Mouse (Mus musculus) heart, adult 2 months (tissue): ENCODE measurements at regions not wholly inside any gene's neighbourhood (a gene's known extent, or its start where the extent isn't known, plus 50 kb on each side); places are given as distances from the start of the nearest gene placed in this dataset.

Experiments used
- CTCF ChIP-seq: fragments of 200-600 bp; IDR thresholded peaks from 2 replicates; pipeline ENCODE4 v1.8.1; 2022; ENCODE audit warnings: antibody characterized with exemption, mild to moderate bottlenecking, moderate library complexity
- POLR2A ChIP-seq: fragments of 200-500 bp; IDR thresholded peaks from 2 replicates; pipeline ENCODE4 v1.6.1; 2011; ENCODE audit warnings: mild to moderate bottlenecking, low read depth, low read length, control low read depth; ENCODE audit not compliant: insufficient read depth

GRCm38 (mm10) chr13:44113043-44113442 is 328.5 kb downstream of the Cd83 start:
- TF ChIP-seq POLR2A: no peak
- no peak for TF ChIP-seq CTCF
